Mouse (Mus musculus) hindbrain, embryonic 14.5 days (tissue): ENCODE measurements around the gene Cd163. TPM values are rescaled to one million over a fixed set of nuclear protein-coding genes. Genes with fewer than 3 reads are reported as not detected.
"Not testable (repeated sequence)": the region's sequence is repeated elsewhere in the genome, so short reads cannot be mapped to it uniquely, and the experiment has no call there.

ENCODE experiments used
- ATAC-seq: fragments of 200-750 bp; cut with Nextera tagmentation; 2 replicates; pipeline ENCODE4 v1.8.0; 2017; ENCODE audit warnings: moderate number of reproducible peaks, mild to moderate bottlenecking, moderate TSS enrichment, moderate library complexity; ENCODE audit not compliant: low FRiP score
- DNase-seq: peaks from one replicate; pipeline ENCODE4 v3.0.0-alpha.2; 2015; ENCODE audit warnings: low spot score
- H3K27ac ChIP-seq: fragments of 300-500 bp; sonication (generic); 2 replicates; pipeline ENCODE4 v1.5.1; 2014; ENCODE audit warnings: mild to moderate bottlenecking, moderate library complexity
- H3K27me3 ChIP-seq: fragments of 300-500 bp; sonication (generic); 2 replicates; pipeline ENCODE4 v1.6.1; 2014; ENCODE audit warnings: mild to moderate bottlenecking, low read length, mixed read lengths; ENCODE audit not compliant: control insufficient read depth, insufficient read depth
- H3K36me3 ChIP-seq: fragments of 300-500 bp; sonication (generic); replicated peaks from 2 replicates; pipeline ENCODE4 v1.6.1; 2014; ENCODE audit not compliant: control insufficient read depth, insufficient read depth
- H3K4me1 ChIP-seq: fragments of 300-500 bp; sonication (generic); replicated peaks from 2 replicates; pipeline ENCODE4 v1.6.1; 2014; ENCODE audit warnings: antibody characterized with exemption, low read length, mixed read lengths; ENCODE audit not compliant: control insufficient read depth, insufficient read depth
- H3K4me2 ChIP-seq: fragments of 300-500 bp; sonication (generic); replicated peaks from 2 replicates; pipeline ENCODE4 v1.6.1; 2014; ENCODE audit warnings: mild to moderate bottlenecking, moderate library complexity
- H3K4me3 ChIP-seq: fragments of 300-500 bp; sonication (generic); replicated peaks from 2 replicates; pipeline ENCODE4 v1.5.1; 2014; ENCODE audit warnings: mild to moderate bottlenecking, low read length
- H3K9ac ChIP-seq: fragments of 300-500 bp; sonication (generic); 2 replicates; pipeline ENCODE4 v1.6.1; 2014
- H3K9me3 ChIP-seq: fragments of 300-500 bp; sonication (generic); 2 replicates; pipeline ENCODE4 v1.6.1; 2016; ENCODE audit warnings: low read length; ENCODE audit not compliant: control insufficient read depth
- WGBS: fragments of 180-500 bp; shearing (Covaris S2); extraction: QIAGEN DNeasy Blood & Tissue Kit; methylation state at CpG from one replicate; pipeline ENCODE4 v1.1.7; 2014; 5-methylcytosine and 5-hydroxymethylcytosine counted together
- polyA plus RNA-seq: library from polyadenylated mRNA; unstranded; fragments of >200 nt; fragmentation: Nextera tagmentation; extraction: Ambion mirVana; gene quantifications from 2 replicates; pipeline ENCODE4 v1.2.1, GENCODE M21; 2014

Gene Cd163
- polyA plus RNA-seq: 0.27 and 0.67 TPM in 2 replicates

GRCm38 (mm10) chr6:124304356-124304755 lies at the start of gene Cd163:
Gene Cd163 (plus strand): TSS chr6:124304656.
- Histone ChIP-seq H3K4me2 (no peak within 1 kb of the TSS), H3K27me3 (no peaks in the 10 kb centered on the region), H3K9ac (no peak within 1 kb of the TSS), H3K27ac (no peak within 1 kb of the TSS), H3K4me3 (no peak within 1 kb of the TSS), H3K9me3 (no peaks in the 10 kb centered on the region), H3K36me3 (no peaks in the 10 kb centered on the region), H3K4me1 (no peaks in the 10 kb centered on the region)
- DNase-seq (no peak), ATAC-seq (no peak)
- 87% methylated on average over 4 of the region's 4 CpGs for WGBS

- no peak overlapping the region for H3K4me3 ChIP-seq
- WGBS: 78% methylated on average over 6 of the region's 6 CpGs
- no peak overlapping the region for H3K9ac ChIP-seq
- H3K4me2 ChIP-seq: no peak overlapping the region
- no peaks in the 10 kb centered on the region for H3K27me3 ChIP-seq
- no peaks in the 10 kb centered on the region for H3K36me3 ChIP-seq
- H3K27ac ChIP-seq: no peak overlapping the region
- no peaks in the 10 kb centered on the region for H3K9me3 ChIP-seq
- H3K4me1 ChIP-seq: no peaks in the 10 kb centered on the region
- DNase-seq (no peak), ATAC-seq (no peak)
Observed at GRCm38 (mm10) chr6:124255721-124256470, 48.6 kb upstream of the Cd163 start.

- Histone ChIP-seq H3K4me1 (no peaks in the 10 kb centered on the region), H3K27ac (no peak overlapping the region), H3K9ac (no peak overlapping the region), H3K9me3 (no peaks in the 10 kb centered on the region), H3K36me3 (no peaks in the 10 kb centered on the region), H3K4me2 (no peak overlapping the region), H3K4me3 (no peak overlapping the region), H3K27me3 (no peaks in the 10 kb centered on the region)
- DNase-seq: peak; percentile 93
- 31% methylated on average over 10 of the region's 14 CpGs for WGBS
- ATAC-seq: peak; percentile 84
Observed at GRCm38 (mm10) chr6:124260198-124260931, 44.1 kb upstream of the Cd163 start.

GRCm38 (mm10) chr6:124262696-124263095 lies 41.8 kb upstream of the Cd163 start:
- Histone ChIP-seq H3K27me3 (no peaks in the 10 kb centered on the region), H3K4me1 (no peaks in the 10 kb centered on the region), H3K36me3 (no peaks in the 10 kb centered on the region), H3K9me3 (no peaks in the 10 kb centered on the region), H3K27ac (no peak overlapping the region), H3K4me3 (no peak overlapping the region), H3K4me2 (no peak overlapping the region), H3K9ac (no peak overlapping the region)
- ATAC-seq: peak; percentile 39; the same call in 1 of the 2 replicates
- DNase-seq: peak; percentile 70
- 5% methylated on average over 3 of the region's 3 CpGs for WGBS

- Histone ChIP-seq H3K4me3 (no peak overlapping the region), H3K9ac (no peak overlapping the region), H3K27me3 (no peaks in the 10 kb centered on the region), H3K4me2 (no peak overlapping the region), H3K27ac (no peak overlapping the region), H3K9me3 (no peaks in the 10 kb centered on the region), H3K4me1 (no peaks in the 10 kb centered on the region), H3K36me3 (no peaks in the 10 kb centered on the region)
- ATAC-seq (no peak), DNase-seq (no peak)
- WGBS: 74% methylated on average over 5 of the region's 5 CpGs
Observed at GRCm38 (mm10) chr6:124273231-124273880, 31.1 kb upstream of the Cd163 start.

- Histone ChIP-seq H3K27ac (no peak overlapping the region), H3K36me3 (no peaks in the 10 kb centered on the region), H3K4me2 (no peak overlapping the region), H3K27me3 (no peaks in the 10 kb centered on the region), H3K4me1 (no peaks in the 10 kb centered on the region), H3K9ac (no peak overlapping the region), H3K4me3 (no peak overlapping the region), H3K9me3 (no peaks in the 10 kb centered on the region)
- 84% methylated on average over 5 of the region's 5 CpGs for WGBS
- DNase-seq: no peak
- ATAC-seq: no peak
Observed at GRCm38 (mm10) chr6:124277641-124278040, 26.8 kb upstream of the Cd163 start.

GRCm38 (mm10) chr6:124278291-124278690 lies 26.2 kb upstream of the Cd163 start:
- ATAC-seq (no peak), DNase-seq (no peak)
- Histone ChIP-seq H3K36me3 (no peaks in the 10 kb centered on the region), H3K4me3 (no peak overlapping the region), H3K9ac (no peak overlapping the region), H3K27me3 (no peaks in the 10 kb centered on the region), H3K4me2 (no peak overlapping the region), H3K4me1 (no peaks in the 10 kb centered on the region), H3K9me3 (no peaks in the 10 kb centered on the region), H3K27ac (no peak overlapping the region)
- WGBS: 84% methylated on average over 5 of the region's 5 CpGs

GRCm38 (mm10) chr6:124282731-124283130 lies 21.7 kb upstream of the Cd163 start:
- no peak overlapping the region for H3K9ac ChIP-seq
- no peaks in the 10 kb centered on the region for H3K4me1 ChIP-seq
- H3K9me3 ChIP-seq: no peaks in the 10 kb centered on the region
- H3K36me3 ChIP-seq: no peaks in the 10 kb centered on the region
- DNase-seq (no peak), ATAC-seq (no peak)
- no peak overlapping the region for H3K4me3 ChIP-seq
- H3K27ac ChIP-seq: no peak overlapping the region
- 92% methylated on average over 4 of the region's 4 CpGs for WGBS
- H3K4me2 ChIP-seq: no peak overlapping the region
- no peaks in the 10 kb centered on the region for H3K27me3 ChIP-seq

- not testable (repeated sequence) for H3K27ac ChIP-seq, H3K27me3 ChIP-seq, H3K9me3 ChIP-seq, H3K4me1 ChIP-seq, H3K36me3 ChIP-seq, H3K4me3 ChIP-seq, H3K9ac ChIP-seq, ATAC-seq, DNase-seq, H3K4me2 ChIP-seq
- 97% methylated on average over 4 of the region's 5 CpGs for WGBS
Observed at GRCm38 (mm10) chr6:124297378-124297777, 7.1 kb upstream of the Cd163 start.
